Mouse (Mus musculus): Measurements from ENCODE around the gene Parn.

Parn gene

GRCm38 (mm10) chr16:13550667-13551066, 117.3 kb downstream of the Parn start:
- no peak for DNase-seq (ENCODE audit: low read depth)

- DNase-seq (ENCODE audit: low read depth) = no peak
Observed at GRCm38 (mm10) chr16:13549976-13550375, 118.0 kb downstream of the Parn start.

- DNase-seq (ENCODE audit: low read depth) = no peak
Observed at GRCm38 (mm10) chr16:13541816-13542215, 126.2 kb downstream of the Parn start.

GRCm38 (mm10) chr16:13541121-13541747, 126.7 kb downstream of the Parn start:
- DNase-seq (ENCODE audit: low read depth) = no peak

GRCm38 (mm10) chr16:13538933-13539648, 128.9 kb downstream of the Parn start:
- DNase-seq (ENCODE audit: low read depth) = no peak

GRCm38 (mm10) chr16:13538213-13538932, 129.6 kb downstream of the Parn start:
- DNase-seq (ENCODE audit: low read depth) = no peak

GRCm38 (mm10) chr16:13536404-13536803, 131.6 kb downstream of the Parn start:
- DNase-seq (ENCODE audit: low read depth) = no peak

- DNase-seq (ENCODE audit: low read depth) = no peak
Observed at GRCm38 (mm10) chr16:13535856-13536255, 132.1 kb downstream of the Parn start.

GRCm38 (mm10) chr16:13532840-13533239, 135.1 kb downstream of the Parn start:
- peak; percentile 68 for DNase-seq (ENCODE audit: low read depth)

GRCm38 (mm10) chr16:13531279-13531678, 136.7 kb downstream of the Parn start:
- no peak for DNase-seq (ENCODE audit: low read depth)

- DNase-seq (ENCODE audit: low read depth) = peak; percentile 82
Observed at GRCm38 (mm10) chr16:13521359-13521758, 146.6 kb downstream of the Parn start.

- no peak for DNase-seq (ENCODE audit: low read depth)
Observed at GRCm38 (mm10) chr16:13520301-13520700, 147.7 kb downstream of the Parn start.

- DNase-seq (ENCODE audit: low read depth) = no peak
Observed at GRCm38 (mm10) chr16:13516214-13516613, 151.8 kb downstream of the Parn start.

GRCm38 (mm10) chr16:13515524-13515923, 152.4 kb downstream of the Parn start:
- no peak for DNase-seq (ENCODE audit: low read depth)

GRCm38 (mm10) chr16:13505055-13505454, 162.9 kb downstream of the Parn start:
- DNase-seq (ENCODE audit: low read depth) = peak; percentile 90

- peak; percentile 23 for DNase-seq (ENCODE audit: low read depth)
Observed at GRCm38 (mm10) chr16:13504476-13504875, 163.5 kb downstream of the Parn start.

GRCm38 (mm10) chr16:13498923-13499322, 169.0 kb downstream of the Parn start:
- no peak for DNase-seq (ENCODE audit: low read depth)

- peak; percentile 45 for DNase-seq (ENCODE audit: low read depth)
Observed at GRCm38 (mm10) chr16:13493981-13494380, 174.0 kb downstream of the Parn start.

GRCm38 (mm10) chr16:13492996-13493395, 175.0 kb downstream of the Parn start:
- DNase-seq (ENCODE audit: low read depth) = peak; percentile 62

GRCm38 (mm10) chr16:13491776-13492175, 176.2 kb downstream of the Parn start:
- DNase-seq (ENCODE audit: low read depth) = no peak

All from NIH3T3 (cell line).